Mouse (Mus musculus) ES-E14 (cell line): Measurements from ENCODE around the gene Eps15l1.

Experiments
- HCFC1 ChIP-seq: IDR thresholded peaks from 2 replicates; pipeline ENCODE4 v1.6.1; 2012; ENCODE audit warnings: low read length, inconsistent platforms, borderline replicate concordance; ENCODE audit not compliant: insufficient read depth
- ZC3H11A ChIP-seq: IDR thresholded peaks from 2 replicates; pipeline ENCODE4 v1.6.1; 2012; ENCODE audit warnings: low read depth, mild to moderate bottlenecking, inconsistent platforms, low read length, borderline replicate concordance
- ZNF384 ChIP-seq: IDR thresholded peaks from 2 replicates; pipeline ENCODE4 v1.6.1; 2012; ENCODE audit warnings: low read depth, low read length, inconsistent platforms

DNA sequence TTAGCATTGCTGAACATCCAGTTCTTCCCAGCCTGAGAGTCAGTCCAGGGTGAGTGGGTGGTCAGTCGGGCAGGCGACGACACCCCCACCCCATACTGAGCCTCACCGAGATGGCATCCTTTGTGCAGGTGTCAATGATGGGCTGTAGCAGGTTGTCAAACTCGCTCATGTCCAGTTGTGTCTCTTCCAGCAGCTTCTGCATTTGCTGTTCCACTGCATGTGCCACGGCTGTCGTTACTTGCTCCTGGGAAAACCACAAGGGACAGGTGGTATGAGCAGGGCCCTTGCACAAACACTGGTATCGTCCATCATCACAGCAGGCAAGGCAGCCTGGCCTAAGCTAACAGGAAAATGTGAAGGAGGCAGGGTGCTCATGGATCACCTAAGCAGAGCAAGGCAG lies 48.7 kb upstream of the Eps15l1 start:
- TF ChIP-seq HCFC1 = no peak
- no peak for TF ChIP-seq ZC3H11A
- TF ChIP-seq ZNF384 = no peak
